In the genomic region with DNA sequence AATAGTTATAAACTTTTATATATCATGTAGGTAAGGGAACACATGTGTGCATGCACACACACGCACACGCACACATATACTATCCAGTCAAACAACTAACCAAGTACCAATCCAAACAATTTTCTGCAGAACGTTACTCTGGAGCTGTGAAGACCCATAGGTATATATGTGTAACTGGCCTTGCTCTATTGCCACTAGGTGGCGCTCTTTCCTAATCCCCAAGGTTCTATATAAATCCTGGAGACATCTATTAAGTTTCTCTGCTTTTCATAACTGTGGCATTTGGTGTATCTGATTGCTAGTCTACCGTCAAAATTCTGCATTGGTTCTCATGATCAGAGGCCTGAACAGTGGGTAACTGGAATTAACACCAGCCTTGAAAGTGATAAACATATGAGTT, we compare ENCODE assay signal across 9 mouse cellular contexts. TPM values are rescaled to one million over a fixed set of nuclear protein-coding genes. Genes with fewer than 3 reads are reported as not detected.
A peak's percentile ranks its signal among the peaks of the same experiment; 100 is the strongest.
DNase-seq lines count a peak whose midpoint lies in the region; ATAC-seq and TF ChIP-seq lines count a peak whose summit lies in the region.
"Had no signal": no experiment of that assay in that cellular context is flagged by ENCODE, and none has a peak within 500 bp of the region (broad histone marks: within the 10 kb centered on the region; RNA-seq: fewer than 3 reads in every experiment).

No protein-coding gene starts in this region.

- WGBS in forebrain, embryonic 15.5 days, result 14% methylated on average over 5 of the region's 5 CpGs
- WGBS in kidney, embryonic 16.5 days, result 17% methylated on average over 5 of the region's 5 CpGs
- WGBS in limb, embryonic 14.5 days, result 20% methylated on average over 5 of the region's 5 CpGs

- H3K27me3 ChIP-seq in G1E (ENCODE audit: insufficient read depth, low read length), result no peaks in the 10 kb centered on the region
- H3K27me3 ChIP-seq in forebrain, embryonic 15.5 days, result no peaks in the 10 kb centered on the region
- H3K27me3 ChIP-seq in kidney, embryonic 16.5 days (ENCODE audit: insufficient read depth, low read length), result peaks cover 19% of the 10 kb centered on the region; the same call in 1 of the 2 replicates
- no peaks in the 10 kb centered on the region for H3K27me3 ChIP-seq in limb, embryonic 14.5 days (ENCODE audit: control insufficient read depth, insufficient read depth, low read length)

- TF ChIP-seq POLR2A in limb, embryonic 14.5 days (IDR thresholded peaks at IDR 0.05; ENCODE audit: borderline replicate concordance, extremely low read depth, insufficient read depth, insufficient read length), result no peak

- DNase-seq in B cell, adult 2 months, result peak; percentile 38 to 44
- DNase-seq in G1E (ENCODE audit: low spot score), result no peak
- peak; percentile 60 for DNase-seq in cerebellum, adult 11 months
- DNase-seq in limb, embryonic 14.5 days (ENCODE audit: low spot score), result peak; percentile 70
- peak; percentile 57 for DNase-seq in retina, adult 2 months (ENCODE audit: low read depth, low spot score)
- no peak for DNase-seq in urinary bladder, adult 2 months (ENCODE audit: low spot score)

- H3K4me1 ChIP-seq in G1E (ENCODE audit: insufficient read depth, low read depth, low read length), result no peaks in the 10 kb centered on the region
- no peaks in the 10 kb centered on the region for H3K4me1 ChIP-seq in forebrain, embryonic 15.5 days
- H3K4me1 ChIP-seq in kidney, embryonic 16.5 days (ENCODE audit: insufficient read depth, low read length), result no peaks in the 10 kb centered on the region
- no peaks in the 10 kb centered on the region for H3K4me1 ChIP-seq in limb, embryonic 14.5 days (ENCODE audit: control insufficient read depth, insufficient read depth, low read length)

- H3K9me3 ChIP-seq in G1E (replicated peaks), result no peaks in the 10 kb centered on the region
- H3K9me3 ChIP-seq in forebrain, embryonic 15.5 days, result no peaks in the 10 kb centered on the region
- H3K9me3 ChIP-seq in kidney, embryonic 16.5 days (ENCODE audit: low read length), result no peaks in the 10 kb centered on the region
- no peaks in the 10 kb centered on the region for H3K9me3 ChIP-seq in limb, embryonic 14.5 days (ENCODE audit: control insufficient read depth, low read length)

- H3K36me3 ChIP-seq in G1E (replicated peaks), result no peaks in the 10 kb centered on the region
- no peaks in the 10 kb centered on the region for H3K36me3 ChIP-seq in forebrain, embryonic 15.5 days
- H3K36me3 ChIP-seq in kidney, embryonic 16.5 days (ENCODE audit: insufficient read depth, low read length), result no peaks in the 10 kb centered on the region
- no peaks in the 10 kb centered on the region for H3K36me3 ChIP-seq in limb, embryonic 14.5 days (ENCODE audit: control insufficient read depth, insufficient read depth, low read length)

- no peak for ATAC-seq in G1E (ENCODE audit: extremely low read depth, insufficient number of reproducible peaks, low FRiP score, poor library complexity, severe bottlenecking)
- ATAC-seq in forebrain, embryonic 15.5 days (replicated peaks), result peak; percentile 72; the same call in 1 of the 2 replicates
- peak; percentile 51; the same call in 1 of the 2 replicates for ATAC-seq in kidney, embryonic 16.5 days (ENCODE audit: low FRiP score, low TSS enrichment)
- no peak for ATAC-seq in limb, embryonic 14.5 days (ENCODE audit: low FRiP score, low read depth)

- H3K4me2 ChIP-seq in forebrain, embryonic 15.5 days (replicated peaks), result no peak overlapping the region
- H3K4me2 ChIP-seq in kidney, embryonic 16.5 days (replicated peaks; ENCODE audit: low read depth, low read length), result no peak overlapping the region
- no peak overlapping the region for H3K4me2 ChIP-seq in limb, embryonic 14.5 days (replicated peaks; ENCODE audit: low read depth, low read length, severe bottlenecking)

- TF ChIP-seq CTCF in G1E (IDR thresholded peaks at IDR 0.05; ENCODE audit: low read depth, low read length), result peak; percentile 32; the same call in 1 of the 2 replicates

- no peak overlapping the region for H3K4me3 ChIP-seq in G1E (ENCODE audit: low read depth, low read length)
- no peak overlapping the region for H3K4me3 ChIP-seq in forebrain, embryonic 15.5 days
- no peak overlapping the region for H3K4me3 ChIP-seq in kidney, embryonic 16.5 days (ENCODE audit: low read length)
- no peak overlapping the region for H3K4me3 ChIP-seq in limb, embryonic 14.5 days (replicated peaks; ENCODE audit: low read length)

- H3K27ac ChIP-seq in forebrain, embryonic 15.5 days (replicated peaks), result no peak overlapping the region
- no peak overlapping the region for H3K27ac ChIP-seq in kidney, embryonic 16.5 days (ENCODE audit: low read length)
- no peak overlapping the region for H3K27ac ChIP-seq in limb, embryonic 14.5 days (replicated peaks; ENCODE audit: low read depth, low read length)

- H3K9ac ChIP-seq in forebrain, embryonic 15.5 days (replicated peaks), result no peak overlapping the region
- H3K9ac ChIP-seq in kidney, embryonic 16.5 days (replicated peaks; ENCODE audit: low read length), result no peak overlapping the region
- H3K9ac ChIP-seq in limb, embryonic 14.5 days (ENCODE audit: low read depth, low read length, severe bottlenecking), result no peak overlapping the region

RNA-seq across cellular contexts. Expression of gene Arxes1, which starts 14.4 kb away (rescaled TPM):
- total RNA-seq in G1E (2014; fragmentation: Nextera tagmentation) (not detected in 2 replicates), G1E (2017) (not detected in 2 replicates)
- polyA plus RNA-seq in G1E (2012), result not detected in 2 replicates
- 78.1 and 90.4 TPM in 2 replicates for polyA plus RNA-seq in forebrain, embryonic 15.5 days (2015; fragmentation: Nextera tagmentation; extraction: Ambion mirVana)
- polyA plus RNA-seq in kidney, embryonic 16.5 days (2015; fragmentation: Nextera tagmentation; extraction: Ambion mirVana), result 33.4 and 34.7 TPM in 2 replicates
- polyA plus RNA-seq in limb, embryonic 14.5 days (2012; rRNA removed), result 12.5 and 15.0 TPM in 2 replicates
- 31.1 and 34.3 TPM in 2 replicates for polyA plus RNA-seq in limb, embryonic 14.5 days (2014; fragmentation: Nextera tagmentation; extraction: Ambion mirVana)
- polyA plus RNA-seq in urinary bladder, adult 2 months (2012; rRNA removed), result 0.99 and 1.3 TPM in 2 replicates
- polyA plus RNA-seq: small intestine, adult 2 months had no signal

RNA-seq across cellular contexts. Expression of gene Bex2, which starts 20.5 kb away (rescaled TPM):
- total RNA-seq in G1E (2014; fragmentation: Nextera tagmentation) (not detected in 2 replicates), G1E (2017) (not detected in 2 replicates)
- polyA plus RNA-seq in G1E (2012), result 0.10 and 0.15 TPM in 2 replicates
- polyA plus RNA-seq in forebrain, embryonic 15.5 days (2015; fragmentation: Nextera tagmentation; extraction: Ambion mirVana), result 618 and 628 TPM in 2 replicates
- polyA plus RNA-seq in kidney, embryonic 16.5 days (2015; fragmentation: Nextera tagmentation; extraction: Ambion mirVana), result 75.2 and 81.8 TPM in 2 replicates
- polyA plus RNA-seq in limb, embryonic 14.5 days (2012; rRNA removed), result 33.5 and 52.3 TPM in 2 replicates
- 65.5 and 78.4 TPM in 2 replicates for polyA plus RNA-seq in limb, embryonic 14.5 days (2014; fragmentation: Nextera tagmentation; extraction: Ambion mirVana)
- polyA plus RNA-seq in urinary bladder, adult 2 months (2012; rRNA removed), result 1.2 and 1.4 TPM in 2 replicates

RNA-seq across cellular contexts. Expression of gene Nxf3, which starts 37.5 kb away (rescaled TPM):
- 0.87 and 1.1 TPM in 2 replicates for total RNA-seq in G1E (2014; fragmentation: Nextera tagmentation)
- total RNA-seq in G1E (2017), result 0.05 and 0.23 TPM in 2 replicates
- 0.09 TPM in 1 of 2 replicates, not detected in the other for polyA plus RNA-seq in G1E (2012)
- polyA plus RNA-seq in forebrain, embryonic 15.5 days (2015; fragmentation: Nextera tagmentation; extraction: Ambion mirVana), result not detected in 2 replicates
- polyA plus RNA-seq in kidney, embryonic 16.5 days (2015; fragmentation: Nextera tagmentation; extraction: Ambion mirVana), result not detected in 2 replicates
- 0.03 TPM in 2 replicates for polyA plus RNA-seq in limb, embryonic 14.5 days (2012; rRNA removed)
- not detected in 2 replicates for polyA plus RNA-seq in limb, embryonic 14.5 days (2014; fragmentation: Nextera tagmentation; extraction: Ambion mirVana)
- 0.04 and 0.08 TPM in 2 replicates for polyA plus RNA-seq in urinary bladder, adult 2 months (2012; rRNA removed)
- polyA plus RNA-seq: small intestine, adult 2 months had no signal

RNA-seq across cellular contexts. Expression of gene Arxes2, which starts 53.9 kb away (rescaled TPM):
- 9.0 and 12.7 TPM in 2 replicates for total RNA-seq in G1E (2014; fragmentation: Nextera tagmentation)
- total RNA-seq in G1E (2017), result 8.4 and 13.6 TPM in 2 replicates
- 13.5 TPM in 2 replicates for polyA plus RNA-seq in G1E (2012)
- polyA plus RNA-seq in forebrain, embryonic 15.5 days (2015; fragmentation: Nextera tagmentation; extraction: Ambion mirVana), result 157 and 182 TPM in 2 replicates
- 80.6 and 94.3 TPM in 2 replicates for polyA plus RNA-seq in kidney, embryonic 16.5 days (2015; fragmentation: Nextera tagmentation; extraction: Ambion mirVana)
- polyA plus RNA-seq in limb, embryonic 14.5 days (2012; rRNA removed), result 43.9 and 45.5 TPM in 2 replicates
- 73.7 and 80.4 TPM in 2 replicates for polyA plus RNA-seq in limb, embryonic 14.5 days (2014; fragmentation: Nextera tagmentation; extraction: Ambion mirVana)
- 6.0 and 10.1 TPM in 2 replicates for polyA plus RNA-seq in urinary bladder, adult 2 months (2012; rRNA removed)

Comparison
In these comparisons a context has a peak if more than half of its experiments do, and no peak if none do; other contexts are left out.
1. DNase-seq: peak in B cell, adult 2 months (2 of 2), cerebellum, adult 11 months (single experiment), limb, embryonic 14.5 days (single experiment) and retina, adult 2 months (single experiment); none in G1E (single experiment) and urinary bladder, adult 2 months (single experiment).
2. ATAC-seq: peak in forebrain, embryonic 15.5 days (single experiment) and kidney, embryonic 16.5 days (single experiment); none in G1E (single experiment) and limb, embryonic 14.5 days (single experiment).
3. RNA of gene Bex2, which starts 20.5 kb away (polyA plus RNA-seq): 618 to 628 TPM in forebrain, embryonic 15.5 days, 75.2 to 81.8 TPM in kidney, embryonic 16.5 days and 33.5 to 78.4 TPM in limb, embryonic 14.5 days; 1.2 to 1.4 TPM in urinary bladder, adult 2 months and 0.10 to 0.15 TPM in G1E; every median in the first group is over 10 times any median in the second.